11 mouse cellular contexts compared by ENCODE assay signal in the genomic region with DNA sequence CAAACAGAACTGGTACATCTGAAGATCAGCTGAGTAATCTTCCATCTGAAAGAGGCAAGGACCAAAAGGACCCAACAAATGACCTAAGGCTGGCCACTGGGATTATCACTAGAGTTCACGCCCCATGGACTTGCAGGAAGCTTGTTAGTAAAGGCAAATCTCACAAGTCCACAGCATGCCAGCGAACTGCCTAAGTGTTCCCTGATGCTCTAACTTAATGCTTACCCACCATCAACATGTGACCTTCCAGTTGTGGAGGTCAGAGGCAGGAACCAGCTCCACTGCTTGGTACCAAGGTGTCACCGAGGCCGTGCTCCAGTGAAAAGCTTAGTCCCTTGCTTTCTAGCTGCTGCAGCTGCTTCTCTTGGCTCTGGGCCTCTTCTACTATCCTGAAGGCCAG. TPM values are rescaled to one million over a fixed set of nuclear protein-coding genes. Genes with fewer than 3 reads are reported as not detected.
A peak's percentile ranks its signal among the peaks of the same experiment; 100 is the strongest.
DNase-seq lines count a peak whose midpoint lies in the region; ATAC-seq and TF ChIP-seq lines count a peak whose summit lies in the region.
"Had no signal": no experiment of that assay in that cellular context is flagged by ENCODE, and none has a peak within 500 bp of the region (broad histone marks: within the 10 kb centered on the region; RNA-seq: fewer than 3 reads in every experiment).

No protein-coding gene starts in this region.

- WGBS in midbrain, postnatal 0 days: 59% methylated on average over 4 of the region's 4 CpGs
- 72% methylated on average over 4 of the region's 4 CpGs for WGBS in midbrain, embryonic 14.5 days
- 63% methylated on average over 4 of the region's 4 CpGs for WGBS in kidney, embryonic 16.5 days
- 66% methylated on average over 4 of the region's 4 CpGs for WGBS in stomach, embryonic 16.5 days

- no peaks in the 10 kb centered on the region for H3K27me3 ChIP-seq in midbrain, postnatal 0 days (ENCODE audit: insufficient read depth, low read length)
- no peaks in the 10 kb centered on the region for H3K27me3 ChIP-seq in midbrain, embryonic 14.5 days (ENCODE audit: control insufficient read depth, insufficient read depth, low read length)
- H3K27me3 ChIP-seq in kidney, embryonic 16.5 days (ENCODE audit: insufficient read depth, low read length): no peaks in the 10 kb centered on the region
- H3K27me3 ChIP-seq in stomach, embryonic 16.5 days (ENCODE audit: control insufficient read depth, insufficient read depth, low read length): no peaks in the 10 kb centered on the region

- no peaks in the 10 kb centered on the region for H3K36me3 ChIP-seq in midbrain, postnatal 0 days (ENCODE audit: insufficient read depth, low read length)
- 0 out of 2 replicates have a peak, but pooled peaks cover under 1% of the 10 kb centered on the region for H3K36me3 ChIP-seq in midbrain, embryonic 14.5 days (ENCODE audit: control insufficient read depth, insufficient read depth, low read length)
- H3K36me3 ChIP-seq in kidney, embryonic 16.5 days (ENCODE audit: insufficient read depth, low read length): no peaks in the 10 kb centered on the region
- H3K36me3 ChIP-seq in stomach, embryonic 16.5 days (ENCODE audit: control insufficient read depth, insufficient read depth, low read length): no peaks in the 10 kb centered on the region

- peak; percentile 15 for DNase-seq in gastrocnemius, postnatal 25 days
- no peak for DNase-seq in gastrocnemius, postnatal 10 days
- DNase-seq in midbrain, postnatal 0 days (ENCODE audit: low spot score): no peak
- DNase-seq in midbrain, embryonic 14.5 days: no peak
- no peak for DNase-seq in thymus, adult 18-20 months
- no peak for DNase-seq in urinary bladder, adult 18-20 months (ENCODE audit: low spot score in 2 of 2)
- DNase-seq: cerebellum, postnatal 14 days had no signal

- H3K4me3 ChIP-seq in midbrain, postnatal 0 days (ENCODE audit: low read depth, low read length): no peak overlapping the region
- H3K4me3 ChIP-seq in midbrain, embryonic 14.5 days (replicated peaks; ENCODE audit: low read depth, low read length): no peak overlapping the region
- no peak overlapping the region for H3K4me3 ChIP-seq in kidney, embryonic 16.5 days (ENCODE audit: low read length)
- H3K4me3 ChIP-seq in stomach, embryonic 16.5 days (replicated peaks; ENCODE audit: low read length): no peak overlapping the region

- no peaks in the 10 kb centered on the region for H3K9me3 ChIP-seq in midbrain, postnatal 0 days (ENCODE audit: low read length)
- no peaks in the 10 kb centered on the region for H3K9me3 ChIP-seq in midbrain, embryonic 14.5 days (ENCODE audit: control insufficient read depth, low read length)
- no peaks in the 10 kb centered on the region for H3K9me3 ChIP-seq in kidney, embryonic 16.5 days (ENCODE audit: low read length)
- H3K9me3 ChIP-seq in stomach, embryonic 16.5 days (replicated peaks; ENCODE audit: control insufficient read depth, low read length): no peaks in the 10 kb centered on the region

- TF ChIP-seq CTCF in midbrain, postnatal 0 days (IDR thresholded peaks at IDR 0.05): no peak

- H3K4me1 ChIP-seq in midbrain, postnatal 0 days (ENCODE audit: insufficient read depth, low read length): no peaks in the 10 kb centered on the region
- no peaks in the 10 kb centered on the region for H3K4me1 ChIP-seq in midbrain, embryonic 14.5 days (ENCODE audit: control insufficient read depth, insufficient read depth, low read length)
- peaks cover 22% of the 10 kb centered on the region for H3K4me1 ChIP-seq in kidney, embryonic 16.5 days (ENCODE audit: insufficient read depth, low read length)
- peaks cover 29% of the 10 kb centered on the region for H3K4me1 ChIP-seq in stomach, embryonic 16.5 days (ENCODE audit: control insufficient read depth, insufficient read depth, low read length)

- H3K4me2 ChIP-seq in midbrain, postnatal 0 days (ENCODE audit: low read depth, low read length, poor library complexity, severe bottlenecking): no peak overlapping the region
- H3K4me2 ChIP-seq in midbrain, embryonic 14.5 days (ENCODE audit: low read length): no peak overlapping the region
- no peak overlapping the region for H3K4me2 ChIP-seq in kidney, embryonic 16.5 days (replicated peaks; ENCODE audit: low read depth, low read length)
- no peak overlapping the region for H3K4me2 ChIP-seq in stomach, embryonic 16.5 days (ENCODE audit: low read depth, low read length)

- no peak overlapping the region for H3K27ac ChIP-seq in midbrain, postnatal 0 days (ENCODE audit: low read depth, low read length)
- H3K27ac ChIP-seq in midbrain, embryonic 14.5 days (replicated peaks; ENCODE audit: low read depth, low read length): no peak overlapping the region
- peak overlapping the region; percentile 77 for H3K27ac ChIP-seq in kidney, embryonic 16.5 days (ENCODE audit: low read length)
- peak overlapping the region; percentile 15 for H3K27ac ChIP-seq in stomach, embryonic 16.5 days (ENCODE audit: low read length)
- H3K27ac ChIP-seq: macrophage had no signal

- ATAC-seq in midbrain, postnatal 0 days (ENCODE audit: low FRiP score): no peak
- no peak for ATAC-seq in midbrain, embryonic 14.5 days (ENCODE audit: low FRiP score, low TSS enrichment)
- no peak for ATAC-seq in kidney, embryonic 16.5 days (ENCODE audit: low FRiP score, low TSS enrichment)
- ATAC-seq in stomach, embryonic 16.5 days (ENCODE audit: insufficient read depth, low FRiP score): no peak
- ATAC-seq: inflammation-experienced regulatory T-cells, adult 6 months had no signal

- H3K9ac ChIP-seq in midbrain, postnatal 0 days (replicated peaks; ENCODE audit: low read length, poor library complexity, severe bottlenecking): 0 out of 2 replicates have a peak overlapping the region, but pooled peaks have one; percentile 19
- no peak overlapping the region for H3K9ac ChIP-seq in midbrain, embryonic 14.5 days (replicated peaks; ENCODE audit: low read length)
- no peak overlapping the region for H3K9ac ChIP-seq in kidney, embryonic 16.5 days (replicated peaks; ENCODE audit: low read length)
- no peak overlapping the region for H3K9ac ChIP-seq in stomach, embryonic 16.5 days (ENCODE audit: low read length)

RNA-seq across cellular contexts. Expression of a gene that starts 21.4 kb away (rescaled TPM):
- total RNA-seq in gastrocnemius, postnatal 25 days (2021): 10 to 100 TPM; 76.4 to 87.9 TPM
- 10 to 100 TPM; 55.0 to 57.7 TPM for total RNA-seq in gastrocnemius, postnatal 10 days (2021)
- 40.4 and 46.7 TPM in 2 replicates for total RNA-seq in midbrain, postnatal 0 days (2014; rRNA removed)
- 11.5 and 13.3 TPM in 2 replicates for polyA plus RNA-seq in midbrain, postnatal 0 days (2015; fragmentation: Nextera tagmentation; extraction: Ambion mirVana)
- 15.4 and 18.2 TPM in 2 replicates for polyA plus RNA-seq in midbrain, embryonic 14.5 days (2014; fragmentation: Nextera tagmentation; extraction: Ambion mirVana)
- polyA plus RNA-seq in kidney, embryonic 16.5 days (2015; fragmentation: Nextera tagmentation; extraction: Ambion mirVana): 17.3 and 19.4 TPM in 2 replicates
- polyA plus RNA-seq in stomach, embryonic 16.5 days (2015; fragmentation: Nextera tagmentation; extraction: Ambion mirVana): 17.5 and 17.6 TPM in 2 replicates

RNA-seq across cellular contexts. Expression of a gene that starts 21.5 kb away (rescaled TPM):
- 100 to 1,000 TPM; 116 to 123 TPM for total RNA-seq in gastrocnemius, postnatal 25 days (2021)
- 10 to 100 TPM; 78.8 to 86.3 TPM for total RNA-seq in gastrocnemius, postnatal 10 days (2021)
- total RNA-seq in midbrain, postnatal 0 days (2014; rRNA removed): 53.3 and 53.9 TPM in 2 replicates
- polyA plus RNA-seq in midbrain, postnatal 0 days (2015; fragmentation: Nextera tagmentation; extraction: Ambion mirVana): 108 and 115 TPM in 2 replicates
- polyA plus RNA-seq in midbrain, embryonic 14.5 days (2014; fragmentation: Nextera tagmentation; extraction: Ambion mirVana): 101 and 115 TPM in 2 replicates
- polyA plus RNA-seq in kidney, embryonic 16.5 days (2015; fragmentation: Nextera tagmentation; extraction: Ambion mirVana): 29.0 and 29.6 TPM in 2 replicates
- 23.3 and 26.6 TPM in 2 replicates for polyA plus RNA-seq in stomach, embryonic 16.5 days (2015; fragmentation: Nextera tagmentation; extraction: Ambion mirVana)

Comparison
In these comparisons a context has a peak if more than half of its experiments do, and no peak if none do; other contexts are left out.
1. H3K27ac ChIP-seq: peak in kidney, embryonic 16.5 days (single experiment) and stomach, embryonic 16.5 days (single experiment); none in midbrain, postnatal 0 days (single experiment) and midbrain, embryonic 14.5 days (single experiment).